Mouse (Mus musculus) brain, embryonic 14.5 days (tissue): Measurements from ENCODE around the gene Rpl10a.

ENCODE experiments used
- CTCF ChIP-seq: fragments of 200-500 bp; IDR thresholded peaks from 2 replicates; pipeline ENCODE4 v1.5.1; 2012; ENCODE audit warnings: inconsistent platforms, mild to moderate bottlenecking, moderate library complexity, borderline replicate concordance; ENCODE audit not compliant: insufficient read depth, insufficient read length; ENCODE audit errors: extremely low read depth
- POLR2A ChIP-seq: fragments of 200-500 bp; IDR thresholded peaks from 2 replicates; pipeline ENCODE4 v1.6.1; 2012; ENCODE audit warnings: mild to moderate bottlenecking, inconsistent platforms, borderline replicate concordance; ENCODE audit not compliant: poor library complexity, insufficient read depth, insufficient read length, severe bottlenecking; ENCODE audit errors: extremely low read depth

DNA sequence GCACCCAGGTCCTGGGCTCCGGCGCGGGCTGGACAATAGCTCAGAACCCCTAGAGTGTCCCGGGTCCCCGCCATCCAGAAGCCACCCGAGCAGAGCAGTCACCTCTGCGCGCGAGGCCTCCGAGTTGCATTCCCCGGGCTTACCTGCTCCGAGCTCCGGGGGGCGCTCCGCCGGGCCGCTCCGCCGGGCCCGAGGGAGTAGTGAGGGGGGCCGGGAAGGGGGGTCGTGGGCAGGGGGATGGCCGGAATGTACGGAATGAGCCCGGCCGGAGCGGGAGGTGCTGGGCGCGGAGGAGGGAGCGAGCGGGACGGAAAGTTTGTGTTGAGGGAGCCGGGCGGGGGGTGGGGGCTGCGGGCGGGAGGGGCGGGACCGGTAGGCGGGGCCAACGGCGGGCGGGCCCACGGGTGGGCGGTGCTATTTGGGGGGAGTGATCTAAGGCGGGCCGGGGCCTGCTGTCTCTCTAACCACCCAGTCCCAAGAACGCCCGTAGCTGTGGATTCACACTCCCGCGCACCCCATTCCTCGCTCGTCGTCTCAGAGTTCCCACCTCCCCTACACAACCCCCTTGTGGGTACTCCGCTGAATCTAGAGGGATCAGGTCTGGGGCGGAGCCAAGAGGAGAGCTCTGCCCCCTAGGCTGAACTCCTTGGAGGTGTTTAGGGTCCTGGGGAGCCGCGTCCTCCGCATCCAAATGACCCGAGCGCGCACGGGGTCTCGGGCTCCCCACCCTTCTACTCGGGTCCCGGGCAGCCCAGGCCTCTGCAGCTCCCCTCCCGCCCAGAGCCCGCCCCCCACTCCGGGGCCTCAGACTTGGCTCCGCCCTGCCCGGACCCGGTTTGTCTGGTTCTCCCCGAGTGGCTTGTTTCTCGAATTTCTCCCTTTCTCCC is 22.4 kb downstream of the Rpl10a start, which contains the start of gene Tead3:
- TF ChIP-seq CTCF: no peak
- no peak for TF ChIP-seq POLR2A
